Mouse (Mus musculus): ENCODE data around the gene Btbd10.

- TF ChIP-seq GATA1 (IDR thresholded peaks at IDR 0.05; ENCODE audit: borderline replicate concordance, low read length) (no peak), FLI1 (IDR thresholded peaks at IDR 0.05; ENCODE audit: low read length) (no peak)
Observed at GRCm38 (mm10) chr7:113349089-113349488, 20.1 kb downstream of the Btbd10 start.
